ENCODE assay signal across 15 mouse cellular contexts in genomic region chr3:94565127-94565526, GRCm38 (mm10). TPM values are rescaled to one million over a fixed set of nuclear protein-coding genes. Genes with fewer than 3 reads are reported as not detected.
DNase-seq lines count a peak whose midpoint lies in the region; ATAC-seq and TF ChIP-seq lines count a peak whose summit lies in the region.
"Had no signal": no experiment of that assay in that cellular context is flagged by ENCODE, and none has a peak within 500 bp of the region (broad histone marks: within the 10 kb centered on the region; RNA-seq: fewer than 3 reads in every experiment).

No protein-coding gene starts in this region.

- no peak for TF ChIP-seq CTCF in heart, postnatal 0 days (IDR thresholded peaks at IDR 0.05; ENCODE audit: low read depth)

- no peaks in the 10 kb centered on the region for H3K4me1 ChIP-seq in heart, postnatal 0 days (ENCODE audit: control insufficient read depth, insufficient read depth)
- peaks cover 11% of the 10 kb centered on the region for H3K4me1 ChIP-seq in heart, embryonic 12.5 days (replicated peaks)
- H3K4me1 ChIP-seq in midbrain, embryonic 11.5 days (ENCODE audit: control insufficient read depth, insufficient read depth, low read length) = no peaks in the 10 kb centered on the region
- H3K4me1 ChIP-seq in midbrain, embryonic 16.5 days (ENCODE audit: control insufficient read depth, insufficient read depth, low read length) = no peaks in the 10 kb centered on the region
- H3K4me1 ChIP-seq in intestine, embryonic 15.5 days (replicated peaks) = peaks cover 2% of the 10 kb centered on the region; the same call in 1 of the 2 replicates
- peaks cover 24% of the 10 kb centered on the region for H3K4me1 ChIP-seq in stomach, embryonic 16.5 days (ENCODE audit: control insufficient read depth, insufficient read depth, low read length)
- no peaks in the 10 kb centered on the region for H3K4me1 ChIP-seq in hindbrain, embryonic 16.5 days (ENCODE audit: control insufficient read depth, insufficient read depth, low read depth, low read length)

- DNase-seq in heart, postnatal 0 days (ENCODE audit: low spot score) = no peak
- DNase-seq in midbrain, embryonic 11.5 days (ENCODE audit: low spot score, missing footprints) = peak; percentile 76
- no peak for DNase-seq in adrenal gland, adult 18-20 months (ENCODE audit: low spot score in 2 of 2)
- DNase-seq: adrenal gland, adult 8-10 months; cerebellum, postnatal 25 days; kidney, postnatal 36 days; layer of hippocampus, postnatal 36 days had no signal

- no peak overlapping the region for H3K9ac ChIP-seq in heart, postnatal 0 days (replicated peaks; ENCODE audit: low read depth, low read length)
- no peak overlapping the region for H3K9ac ChIP-seq in heart, embryonic 12.5 days
- H3K9ac ChIP-seq in midbrain, embryonic 11.5 days (ENCODE audit: low read length) = no peak overlapping the region
- no peak overlapping the region for H3K9ac ChIP-seq in midbrain, embryonic 16.5 days (ENCODE audit: low read depth, low read length)
- no peak overlapping the region for H3K9ac ChIP-seq in intestine, embryonic 15.5 days
- H3K9ac ChIP-seq in stomach, embryonic 16.5 days (ENCODE audit: low read length) = no peak overlapping the region; the same call in 1 of the 2 replicates
- H3K9ac ChIP-seq in hindbrain, embryonic 16.5 days (ENCODE audit: low read depth, low read length) = no peak overlapping the region
- H3K9ac ChIP-seq: hindbrain, embryonic 12.5 days; liver, embryonic 14.5 days had no signal

- peaks cover 7% of the 10 kb centered on the region; the same call in 1 of the 2 replicates for H3K36me3 ChIP-seq in heart, postnatal 0 days (replicated peaks; ENCODE audit: control insufficient read depth, insufficient read depth, low read length)
- 0 out of 2 replicates have a peak, but pooled peaks cover under 1% of the 10 kb centered on the region for H3K36me3 ChIP-seq in heart, embryonic 12.5 days
- no peaks in the 10 kb centered on the region for H3K36me3 ChIP-seq in midbrain, embryonic 11.5 days (ENCODE audit: control insufficient read depth, insufficient read depth, low read length)
- H3K36me3 ChIP-seq in midbrain, embryonic 16.5 days (ENCODE audit: control insufficient read depth, insufficient read depth, low read length) = no peaks in the 10 kb centered on the region
- 0 out of 2 replicates have a peak, but pooled peaks cover under 1% of the 10 kb centered on the region for H3K36me3 ChIP-seq in intestine, embryonic 15.5 days
- no peaks in the 10 kb centered on the region; the same call in 1 of the 2 replicates for H3K36me3 ChIP-seq in stomach, embryonic 16.5 days (ENCODE audit: control insufficient read depth, insufficient read depth, low read length)
- H3K36me3 ChIP-seq in hindbrain, embryonic 16.5 days (ENCODE audit: control insufficient read depth, insufficient read depth, low read length) = no peaks in the 10 kb centered on the region

- 0 out of 2 replicates have a peak, but pooled peaks have one; percentile 8 for ATAC-seq in heart, postnatal 0 days (ENCODE audit: insufficient read depth, low read depth)
- no peak for ATAC-seq in heart, embryonic 12.5 days (ENCODE audit: insufficient number of reproducible peaks, low FRiP score)
- ATAC-seq in midbrain, embryonic 11.5 days (ENCODE audit: low FRiP score) = no peak
- ATAC-seq in midbrain, embryonic 16.5 days = no peak
- peak; percentile 44 for ATAC-seq in intestine, embryonic 15.5 days
- 0 out of 2 replicates have a peak, but pooled peaks have one; percentile 41 for ATAC-seq in stomach, embryonic 16.5 days (ENCODE audit: insufficient read depth, low FRiP score)
- no peak for ATAC-seq in hindbrain, embryonic 16.5 days

- TF ChIP-seq EP300 in heart, postnatal 0 days (IDR thresholded peaks at IDR 0.05; ENCODE audit: low read depth) = no peak

- peak overlapping the region; percentile 60 for H3K27ac ChIP-seq in heart, postnatal 0 days (ENCODE audit: low read depth)
- H3K27ac ChIP-seq in heart, embryonic 12.5 days (ENCODE audit: poor library complexity, severe bottlenecking) = no peak overlapping the region
- no peak overlapping the region for H3K27ac ChIP-seq in midbrain, embryonic 11.5 days (ENCODE audit: low read depth, low read length)
- H3K27ac ChIP-seq in midbrain, embryonic 16.5 days (ENCODE audit: low read length) = no peak overlapping the region
- H3K27ac ChIP-seq in intestine, embryonic 15.5 days = peak overlapping the region; percentile 64
- peak overlapping the region; percentile 79 for H3K27ac ChIP-seq in stomach, embryonic 16.5 days (ENCODE audit: low read length)
- H3K27ac ChIP-seq in hindbrain, embryonic 16.5 days (ENCODE audit: low read depth, low read length) = no peak overlapping the region
- H3K27ac ChIP-seq: hindbrain, embryonic 12.5 days; liver, embryonic 14.5 days had no signal

- H3K4me3 ChIP-seq in heart, postnatal 0 days (ENCODE audit: low read depth, low read length) = no peak overlapping the region
- no peak overlapping the region for H3K4me3 ChIP-seq in heart, embryonic 12.5 days
- H3K4me3 ChIP-seq in midbrain, embryonic 11.5 days (ENCODE audit: low read depth, low read length) = no peak overlapping the region
- H3K4me3 ChIP-seq in midbrain, embryonic 16.5 days (ENCODE audit: low read depth, low read length) = no peak overlapping the region
- H3K4me3 ChIP-seq in intestine, embryonic 15.5 days (replicated peaks) = no peak overlapping the region
- no peak overlapping the region for H3K4me3 ChIP-seq in stomach, embryonic 16.5 days (replicated peaks; ENCODE audit: low read length)
- no peak overlapping the region for H3K4me3 ChIP-seq in hindbrain, embryonic 16.5 days (ENCODE audit: low read length)
- H3K4me3 ChIP-seq: hindbrain, embryonic 12.5 days; megakaryocyte, embryonic 14.5 days had no signal

- H3K4me2 ChIP-seq in heart, postnatal 0 days (ENCODE audit: low read depth, low read length) = no peak overlapping the region
- H3K4me2 ChIP-seq in heart, embryonic 12.5 days = no peak overlapping the region
- H3K4me2 ChIP-seq in midbrain, embryonic 11.5 days = no peak overlapping the region
- no peak overlapping the region for H3K4me2 ChIP-seq in midbrain, embryonic 16.5 days (ENCODE audit: low read length)
- no peak overlapping the region for H3K4me2 ChIP-seq in intestine, embryonic 15.5 days (replicated peaks)
- no peak overlapping the region for H3K4me2 ChIP-seq in stomach, embryonic 16.5 days (ENCODE audit: low read depth, low read length)
- no peak overlapping the region for H3K4me2 ChIP-seq in hindbrain, embryonic 16.5 days (ENCODE audit: low read length)
- H3K4me2 ChIP-seq: hindbrain, embryonic 12.5 days had no signal

- H3K27me3 ChIP-seq in heart, postnatal 0 days (ENCODE audit: control insufficient read depth, insufficient read depth, low read length) = no peaks in the 10 kb centered on the region
- H3K27me3 ChIP-seq in heart, embryonic 12.5 days (replicated peaks) = no peaks in the 10 kb centered on the region
- H3K27me3 ChIP-seq in midbrain, embryonic 11.5 days (ENCODE audit: control insufficient read depth, insufficient read depth, low read length) = no peaks in the 10 kb centered on the region
- no peaks in the 10 kb centered on the region for H3K27me3 ChIP-seq in midbrain, embryonic 16.5 days (ENCODE audit: control insufficient read depth, insufficient read depth, low read depth, low read length)
- no peaks in the 10 kb centered on the region for H3K27me3 ChIP-seq in intestine, embryonic 15.5 days (replicated peaks)
- no peaks in the 10 kb centered on the region for H3K27me3 ChIP-seq in stomach, embryonic 16.5 days (ENCODE audit: control insufficient read depth, insufficient read depth, low read length)
- H3K27me3 ChIP-seq in hindbrain, embryonic 16.5 days (replicated peaks; ENCODE audit: control insufficient read depth, insufficient read depth, low read length) = no peaks in the 10 kb centered on the region
- H3K27me3 ChIP-seq: hindbrain, embryonic 12.5 days; megakaryocyte, embryonic 14.5 days had no signal

- 47% methylated on average over 3 of the region's 3 CpGs for WGBS in heart, postnatal 0 days
- 50% methylated on average over 3 of the region's 3 CpGs for WGBS in heart, embryonic 12.5 days
- 68% methylated on average over 3 of the region's 3 CpGs for WGBS in midbrain, embryonic 11.5 days
- 71% methylated on average over 3 of the region's 3 CpGs for WGBS in midbrain, embryonic 16.5 days
- WGBS in intestine, embryonic 15.5 days = 26% methylated on average over 3 of the region's 3 CpGs
- WGBS in stomach, embryonic 16.5 days = 31% methylated on average over 3 of the region's 3 CpGs
- 55% methylated on average over 3 of the region's 3 CpGs for WGBS in hindbrain, embryonic 16.5 days

- no peaks in the 10 kb centered on the region for H3K9me3 ChIP-seq in heart, postnatal 0 days (replicated peaks; ENCODE audit: control insufficient read depth, low read length)
- no peaks in the 10 kb centered on the region for H3K9me3 ChIP-seq in heart, embryonic 12.5 days (replicated peaks)
- H3K9me3 ChIP-seq in midbrain, embryonic 11.5 days (ENCODE audit: control insufficient read depth, low read length) = no peaks in the 10 kb centered on the region
- no peaks in the 10 kb centered on the region for H3K9me3 ChIP-seq in midbrain, embryonic 16.5 days (replicated peaks; ENCODE audit: control insufficient read depth, low read length, poor library complexity, severe bottlenecking)
- H3K9me3 ChIP-seq in intestine, embryonic 15.5 days = no peaks in the 10 kb centered on the region
- no peaks in the 10 kb centered on the region for H3K9me3 ChIP-seq in stomach, embryonic 16.5 days (replicated peaks; ENCODE audit: control insufficient read depth, low read length)
- H3K9me3 ChIP-seq in hindbrain, embryonic 16.5 days (ENCODE audit: control insufficient read depth, low read length) = no peaks in the 10 kb centered on the region
- H3K9me3 ChIP-seq: hindbrain, embryonic 12.5 days; megakaryocyte, embryonic 14.5 days had no signal

RNA-seq across cellular contexts. Expression of gene Snx27, which starts 17.4 kb away (rescaled TPM):
- total RNA-seq in heart, postnatal 0 days (2014; rRNA removed; ENCODE audit: low replicate concordance) = 18.1 and 30.8 TPM in 2 replicates
- 17.0 and 17.2 TPM in 2 replicates for polyA plus RNA-seq in heart, postnatal 0 days (2015; fragmentation: Nextera tagmentation; extraction: Ambion mirVana)
- 40.3 and 41.4 TPM in 2 replicates for polyA plus RNA-seq in heart, embryonic 12.5 days (2016; fragmentation: Nextera tagmentation; extraction: Ambion mirVana)
- 39.4 and 43.0 TPM in 2 replicates for polyA plus RNA-seq in midbrain, embryonic 11.5 days (2014; fragmentation: Nextera tagmentation; extraction: Ambion mirVana)
- 91.3 and 94.1 TPM in 2 replicates for polyA plus RNA-seq in midbrain, embryonic 16.5 days (2015; fragmentation: Nextera tagmentation; extraction: Ambion mirVana)
- polyA plus RNA-seq in intestine, embryonic 15.5 days (2015; fragmentation: Nextera tagmentation; extraction: Ambion mirVana) = 35.5 and 36.2 TPM in 2 replicates
- polyA plus RNA-seq in stomach, embryonic 16.5 days (2015; fragmentation: Nextera tagmentation; extraction: Ambion mirVana) = 29.6 and 31.4 TPM in 2 replicates
- 94.7 and 95.0 TPM in 2 replicates for polyA plus RNA-seq in hindbrain, embryonic 16.5 days (2015; fragmentation: Nextera tagmentation; extraction: Ambion mirVana)
- 10 to 100 TPM; 43.7 to 49.9 TPM for total RNA-seq in adrenal gland, adult 18-20 months (2021)

Comparison
In these comparisons a context has a peak if more than half of its experiments do, and no peak if none do; other contexts are left out.
1. ATAC-seq: peak in heart, postnatal 0 days (single experiment), intestine, embryonic 15.5 days (single experiment) and stomach, embryonic 16.5 days (single experiment); none in heart, embryonic 12.5 days (single experiment), midbrain, embryonic 11.5 days (single experiment), midbrain, embryonic 16.5 days (single experiment) and hindbrain, embryonic 16.5 days (single experiment).
2. H3K27ac ChIP-seq: peak in heart, postnatal 0 days (single experiment), intestine, embryonic 15.5 days (single experiment) and stomach, embryonic 16.5 days (single experiment); none in heart, embryonic 12.5 days (single experiment), midbrain, embryonic 11.5 days (single experiment), midbrain, embryonic 16.5 days (single experiment) and hindbrain, embryonic 16.5 days (single experiment).